Mouse (Mus musculus): ENCODE measurements around the gene Foxf1. TPM values are rescaled to one million over a fixed set of nuclear protein-coding genes. Genes with fewer than 3 reads are reported as not detected.

Gene Foxf1
- total and polyA plus RNA-seq, 3 experiments = 0.52 to 0.92 (median 0.73) TPM

- no peak for DNase-seq
These were observed 30.9 kb downstream of the Foxf1 start for GRCm38 (mm10) chr8:121115136-121115535.

GRCm38 (mm10) chr8:121115948-121116347 is 31.8 kb downstream of the Foxf1 start, which contains the start of gene Foxc2:
TSS of gene Foxc2 (plus strand) at chr8:121116171.
- DNase-seq = peak; percentile 91

- DNase-seq = peak; percentile 42
These were observed 32.5 kb downstream of the Foxf1 start for GRCm38 (mm10) chr8:121116591-121117185.

GRCm38 (mm10) chr8:121117186-121117651 is 33.0 kb downstream of the Foxf1 start:
- DNase-seq = peak; percentile 38

GRCm38 (mm10) chr8:121117906-121118305 is 33.7 kb downstream of the Foxf1 start:
- DNase-seq = no peak

GRCm38 (mm10) chr8:121118634-121119420 is 34.6 kb downstream of the Foxf1 start:
- no peak for DNase-seq

- no peak for DNase-seq
These were observed 35.7 kb downstream of the Foxf1 start for GRCm38 (mm10) chr8:121119635-121120455.

GRCm38 (mm10) chr8:121120456-121121419 is 36.6 kb downstream of the Foxf1 start:
- DNase-seq = no peak

- no peak for DNase-seq
These were observed 37.5 kb downstream of the Foxf1 start for GRCm38 (mm10) chr8:121121704-121122103.

GRCm38 (mm10) chr8:121122368-121122767 is 38.2 kb downstream of the Foxf1 start:
- DNase-seq = no peak

- no peak for DNase-seq
These were observed 38.9 kb downstream of the Foxf1 start for GRCm38 (mm10) chr8:121123113-121123512.

- DNase-seq = no peak
These were observed 40.5 kb downstream of the Foxf1 start for GRCm38 (mm10) chr8:121124547-121125239.

- DNase-seq = peak; percentile 88
These were observed 41.2 kb downstream of the Foxf1 start for GRCm38 (mm10) chr8:121125311-121125876.

- no peak for DNase-seq
These were observed 42.0 kb downstream of the Foxf1 start for GRCm38 (mm10) chr8:121126191-121126590.

- DNase-seq = no peak
These were observed 42.5 kb downstream of the Foxf1 start for GRCm38 (mm10) chr8:121126694-121127093.

- DNase-seq = no peak
These were observed 43.1 kb downstream of the Foxf1 start for GRCm38 (mm10) chr8:121127291-121127701.

- no peak for DNase-seq
These were observed 43.7 kb downstream of the Foxf1 start, which contains the start of gene Foxl1 for GRCm38 (mm10) chr8:121127756-121128375. TSS of gene Foxl1 (plus strand) at chr8:121127940.

- no peak for DNase-seq
These were observed 44.5 kb downstream of the Foxf1 start for GRCm38 (mm10) chr8:121128531-121129264.
